Mouse (Mus musculus) erythroblast, embryonic 14.5 days (primary cell): ENCODE results near the gene Anxa4. TPM values are rescaled to one million over a fixed set of nuclear protein-coding genes. Genes with fewer than 3 reads are reported as not detected.

Experiments
- H3K27me3 ChIP-seq: 2 replicates; pipeline ENCODE4 v1.6.1; 2012; ENCODE audit warnings: inconsistent platforms; ENCODE audit not compliant: control insufficient read depth
- H3K36me3 ChIP-seq: 2 replicates; pipeline ENCODE4 v1.6.1; 2012; ENCODE audit warnings: mild to moderate bottlenecking, inconsistent platforms; ENCODE audit not compliant: control insufficient read depth
- H3K4me1 ChIP-seq: 2 replicates; pipeline ENCODE4 v1.6.1; 2012; ENCODE audit warnings: inconsistent platforms; ENCODE audit not compliant: control insufficient read depth
- H3K4me3 ChIP-seq: replicated peaks from 2 replicates; pipeline ENCODE3; 2012; ENCODE audit warnings: moderate library complexity, mild to moderate bottlenecking, inconsistent platforms
- H3K9me3 ChIP-seq: 2 replicates; pipeline ENCODE4 v1.6.1; 2012; ENCODE audit warnings: low read length, inconsistent platforms, mixed read lengths; ENCODE audit not compliant: control insufficient read depth
- GATA1 ChIP-seq: IDR thresholded peaks from 2 replicates; pipeline ENCODE4 v1.6.1; 2012; ENCODE audit warnings: low read length, inconsistent platforms, mixed read lengths
- TAL1 ChIP-seq: IDR thresholded peaks from 3 replicates; pipeline ENCODE4 v1.6.1; 2012; ENCODE audit warnings: low read length, inconsistent platforms, mixed read lengths
- polyA plus RNA-seq: library from polyadenylated mRNA; stranded (reverse); fragments of >175 nt; gene quantifications from 2 replicates; pipeline ENCODE4 v1.2.3, GENCODE M21; 2012

Gene Anxa4
- not detected in 2 replicates for polyA plus RNA-seq

- TF ChIP-seq TAL1 (no peak), GATA1 (no peak)
- Histone ChIP-seq H3K36me3 (no peaks in the 10 kb centered on the region), H3K4me1 (peaks cover 13% of the 10 kb centered on the region), H3K9me3 (no peaks in the 10 kb centered on the region), H3K27me3 (peaks cover 40% of the 10 kb centered on the region), H3K4me3 (peak within 1 kb of the TSS; percentile 61)
These were observed at the start of gene Anxa4 for GRCm38 (mm10) chr6:86793021-86793815. TSS of gene Anxa4 (minus strand) at chr6:86793584.

- H3K36me3 ChIP-seq, result no peaks in the 10 kb centered on the region
- TF ChIP-seq GATA1 (no peak), TAL1 (no peak)
- no peaks in the 10 kb centered on the region; the same call in 1 of the 2 replicates for H3K4me1 ChIP-seq
- H3K9me3 ChIP-seq, result no peaks in the 10 kb centered on the region
- no peaks in the 10 kb centered on the region for H3K27me3 ChIP-seq
- no peak overlapping the region for H3K4me3 ChIP-seq
These were observed 48.6 kb upstream of the Anxa4 start for GRCm38 (mm10) chr6:86841949-86842348.

GRCm38 (mm10) chr6:86839089-86839488 is 45.7 kb upstream of the Anxa4 start:
- Histone ChIP-seq H3K9me3 (no peaks in the 10 kb centered on the region), H3K27me3 (no peaks in the 10 kb centered on the region), H3K36me3 (no peaks in the 10 kb centered on the region), H3K4me1 (no peaks in the 10 kb centered on the region; the same call in 1 of the 2 replicates), H3K4me3 (no peak overlapping the region)
- TF ChIP-seq GATA1, result no peak
- TF ChIP-seq TAL1, result no peak

- Histone ChIP-seq H3K9me3 (no peaks in the 10 kb centered on the region), H3K4me3 (no peak overlapping the region), H3K36me3 (no peaks in the 10 kb centered on the region), H3K27me3 (no peaks in the 10 kb centered on the region), H3K4me1 (peaks cover 5% of the 10 kb centered on the region; the same call in 1 of the 2 replicates)
- TF ChIP-seq TAL1 (no peak), GATA1 (no peak)
These were observed 39.6 kb upstream of the Anxa4 start for GRCm38 (mm10) chr6:86832802-86833502.

- Histone ChIP-seq H3K36me3 (no peaks in the 10 kb centered on the region), H3K4me1 (peaks cover 5% of the 10 kb centered on the region; the same call in 1 of the 2 replicates), H3K9me3 (no peaks in the 10 kb centered on the region), H3K4me3 (no peak overlapping the region), H3K27me3 (no peaks in the 10 kb centered on the region)
- no peak for TF ChIP-seq GATA1
- TF ChIP-seq TAL1, result no peak
These were observed 37.5 kb upstream of the Anxa4 start for GRCm38 (mm10) chr6:86830738-86831500.

GRCm38 (mm10) chr6:86829768-86830167 is 36.4 kb upstream of the Anxa4 start:
- Histone ChIP-seq H3K4me3 (no peak overlapping the region), H3K4me1 (peaks cover 5% of the 10 kb centered on the region; the same call in 1 of the 2 replicates), H3K27me3 (no peaks in the 10 kb centered on the region), H3K9me3 (no peaks in the 10 kb centered on the region), H3K36me3 (no peaks in the 10 kb centered on the region)
- TF ChIP-seq GATA1 (no peak), TAL1 (no peak)

GRCm38 (mm10) chr6:86827432-86827831 is 34.0 kb upstream of the Anxa4 start:
- Histone ChIP-seq H3K27me3 (peaks cover 21% of the 10 kb centered on the region), H3K36me3 (no peaks in the 10 kb centered on the region), H3K4me1 (peaks cover under 1% of the 10 kb centered on the region; the same call in 1 of the 2 replicates), H3K4me3 (no peak overlapping the region), H3K9me3 (no peaks in the 10 kb centered on the region)
- no peak for TF ChIP-seq GATA1
- no peak for TF ChIP-seq TAL1

- no peak overlapping the region for H3K4me3 ChIP-seq
These were observed 31.0 kb upstream of the Anxa4 start for GRCm38 (mm10) chr6:86824401-86824800.

More at GRCm38 (mm10) chr6:86824401-86824800, 31.0 kb upstream of the Anxa4 start:
- peaks cover 28% of the 10 kb centered on the region for H3K27me3 ChIP-seq
- no peaks in the 10 kb centered on the region for H3K9me3 ChIP-seq
- H3K36me3 ChIP-seq, result no peaks in the 10 kb centered on the region
- peaks cover 3% of the 10 kb centered on the region for H3K4me1 ChIP-seq
- no peak for TF ChIP-seq TAL1
- TF ChIP-seq GATA1, result no peak
